Mouse (Mus musculus): ENCODE data around the gene Anks6. TPM values are rescaled to one million over a fixed set of nuclear protein-coding genes. Genes with fewer than 3 reads are reported as not detected.
"Not testable (repeated sequence)": the region's sequence is repeated elsewhere in the genome, so short reads cannot be mapped to it uniquely, and the experiment has no call there.

Gene Anks6
- total RNA-seq (2021), result 1 to 10 TPM; 2.3 to 3.0 TPM
- long read RNA-seq, experiment 1, partial matches to known transcripts, result 0 of 2 reads
- long read RNA-seq, experiment 1, other reads (novel, unspliced or antisense), result 1 of 2 reads
- long read RNA-seq, experiment 2, partial matches to known transcripts, result 0 of 2 reads
- long read RNA-seq, experiment 2, other reads (novel, unspliced or antisense), result 2 of 2 reads

DNA sequence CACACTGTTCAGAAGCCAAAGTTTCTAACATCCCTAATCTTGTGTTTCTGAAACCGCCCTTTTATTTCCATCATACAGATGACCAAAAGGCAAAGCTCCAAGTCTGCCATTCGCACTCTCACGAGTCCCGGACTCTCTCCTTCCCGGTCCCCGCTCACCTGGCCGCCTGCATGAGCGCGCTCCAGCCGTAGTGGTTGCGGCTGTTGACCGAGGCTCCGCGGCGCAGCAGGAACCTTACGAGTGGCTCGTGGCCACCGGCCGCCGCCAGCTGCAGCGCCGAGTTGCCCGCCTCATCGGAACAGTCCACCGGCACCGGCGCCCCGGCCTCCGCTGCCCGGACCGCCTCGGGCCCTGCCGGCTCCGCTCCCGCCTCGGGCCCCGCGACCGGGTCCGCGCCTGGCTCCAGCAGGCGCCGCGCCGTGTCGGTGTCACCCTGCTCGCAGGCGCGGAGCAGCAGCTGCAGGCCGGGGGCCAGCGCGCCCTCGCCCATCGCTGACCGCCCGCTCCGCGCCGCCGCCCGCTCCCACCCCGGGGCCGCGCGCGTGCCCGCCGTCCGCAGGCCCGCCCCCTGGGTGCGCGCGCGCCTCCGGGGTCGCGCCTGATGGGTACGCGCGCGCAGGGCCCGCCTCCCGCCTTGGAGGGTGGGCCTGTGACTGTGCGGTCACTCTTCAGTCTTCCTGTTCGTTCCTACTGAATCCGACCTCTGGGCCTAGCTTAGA, at the start of gene Anks6:
Gene Anks6, minus strand, starts transcription at position 637 of the 719 bp plus-strand sequence.
- DNase-seq, result peak; percentile 85 to 86

DNA sequence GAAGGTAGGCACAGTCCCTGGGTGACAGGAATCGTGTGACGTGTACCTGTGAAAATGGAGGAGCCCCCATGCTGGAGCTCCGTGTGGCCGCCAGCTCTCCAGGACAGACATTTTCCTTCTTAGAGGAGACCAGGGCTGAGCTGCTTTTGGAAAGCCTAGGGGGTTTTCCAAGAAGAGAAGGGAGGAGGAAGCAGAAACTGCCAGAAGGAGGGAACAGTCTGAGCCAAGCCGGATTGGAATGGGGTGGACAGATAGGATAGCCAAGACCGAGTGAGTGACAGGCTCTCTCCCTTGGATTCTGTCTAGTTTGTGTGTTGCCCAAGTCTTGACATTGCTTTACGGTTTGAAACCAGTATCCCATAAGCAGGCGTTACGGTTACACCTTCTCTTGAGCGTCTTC, 46.3 kb upstream of the Anks6 start:
- DNase-seq, result peak; percentile 34 to 49

DNA sequence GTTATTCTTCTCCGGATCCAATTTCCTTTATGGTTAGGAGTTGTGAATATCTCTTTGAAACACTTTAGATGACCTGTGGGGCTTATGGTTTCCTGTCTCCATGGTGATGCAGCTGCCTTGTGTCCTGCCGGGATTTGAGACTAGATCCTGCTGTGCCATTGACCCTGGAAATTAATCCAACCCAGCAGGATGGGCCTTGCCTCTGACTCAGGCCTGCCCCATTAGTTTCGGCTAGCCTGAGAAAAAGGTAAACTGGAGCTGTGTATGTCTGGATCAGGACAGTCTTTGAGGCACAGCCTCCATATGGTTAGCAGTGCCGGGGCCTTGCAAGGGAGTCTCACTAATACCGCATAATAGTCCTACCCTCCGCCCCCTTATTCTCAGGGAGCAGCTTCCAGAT, 36.4 kb upstream of the Anks6 start:
- DNase-seq, result no peak

DNA sequence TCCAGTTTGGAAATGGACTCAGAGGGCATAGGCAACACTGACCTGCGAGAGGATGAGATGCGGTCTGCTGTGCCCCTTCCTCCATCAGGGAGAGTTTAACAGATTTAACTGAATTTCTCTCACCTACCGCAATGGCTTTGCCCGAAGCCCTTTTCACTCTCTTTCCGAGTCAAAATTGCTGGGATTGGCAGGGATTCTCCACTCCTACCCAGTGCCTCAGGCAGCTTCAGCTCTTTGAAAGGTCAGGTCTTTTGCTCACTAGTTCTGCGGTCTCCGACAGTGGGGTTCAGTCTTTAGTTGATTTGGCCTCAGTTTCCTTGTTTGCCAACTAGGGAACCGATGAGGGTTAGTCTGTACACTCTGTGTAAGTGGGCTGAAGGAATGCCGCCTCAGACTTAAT, 35.9 kb upstream of the Anks6 start:
- no peak for DNase-seq

DNA sequence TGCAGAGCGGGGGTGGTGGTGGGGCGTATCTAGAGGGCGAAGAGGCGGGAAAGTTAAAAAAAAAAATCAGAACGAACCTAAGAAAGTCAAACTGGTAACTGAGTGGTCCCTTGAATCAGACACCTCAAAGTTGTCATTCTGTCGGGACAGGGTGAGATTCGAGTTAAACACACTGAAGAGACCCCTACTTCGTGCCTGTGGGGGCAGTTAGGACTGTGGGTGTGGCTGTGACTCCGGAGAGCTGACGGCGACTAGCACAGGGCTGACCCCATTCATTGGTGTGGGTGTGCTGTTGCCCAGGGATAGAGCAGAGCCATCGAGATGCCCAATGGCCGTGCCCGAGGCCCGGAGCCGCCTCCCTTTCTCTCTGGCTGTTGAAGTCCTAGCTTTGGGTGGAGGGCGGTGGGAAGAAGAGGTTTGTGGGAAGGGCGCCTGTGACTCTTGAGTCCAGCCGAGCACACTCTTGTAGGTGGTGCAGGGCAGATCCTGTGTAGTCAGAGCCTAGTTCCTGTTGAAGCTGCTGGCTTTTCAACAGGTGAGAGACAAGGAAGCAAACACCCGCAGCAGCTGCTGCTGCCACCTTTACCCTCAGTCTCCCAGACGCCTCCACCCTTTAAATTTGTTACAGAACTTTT, 35.3 kb upstream of the Anks6 start:
- DNase-seq, result no peak

DNA sequence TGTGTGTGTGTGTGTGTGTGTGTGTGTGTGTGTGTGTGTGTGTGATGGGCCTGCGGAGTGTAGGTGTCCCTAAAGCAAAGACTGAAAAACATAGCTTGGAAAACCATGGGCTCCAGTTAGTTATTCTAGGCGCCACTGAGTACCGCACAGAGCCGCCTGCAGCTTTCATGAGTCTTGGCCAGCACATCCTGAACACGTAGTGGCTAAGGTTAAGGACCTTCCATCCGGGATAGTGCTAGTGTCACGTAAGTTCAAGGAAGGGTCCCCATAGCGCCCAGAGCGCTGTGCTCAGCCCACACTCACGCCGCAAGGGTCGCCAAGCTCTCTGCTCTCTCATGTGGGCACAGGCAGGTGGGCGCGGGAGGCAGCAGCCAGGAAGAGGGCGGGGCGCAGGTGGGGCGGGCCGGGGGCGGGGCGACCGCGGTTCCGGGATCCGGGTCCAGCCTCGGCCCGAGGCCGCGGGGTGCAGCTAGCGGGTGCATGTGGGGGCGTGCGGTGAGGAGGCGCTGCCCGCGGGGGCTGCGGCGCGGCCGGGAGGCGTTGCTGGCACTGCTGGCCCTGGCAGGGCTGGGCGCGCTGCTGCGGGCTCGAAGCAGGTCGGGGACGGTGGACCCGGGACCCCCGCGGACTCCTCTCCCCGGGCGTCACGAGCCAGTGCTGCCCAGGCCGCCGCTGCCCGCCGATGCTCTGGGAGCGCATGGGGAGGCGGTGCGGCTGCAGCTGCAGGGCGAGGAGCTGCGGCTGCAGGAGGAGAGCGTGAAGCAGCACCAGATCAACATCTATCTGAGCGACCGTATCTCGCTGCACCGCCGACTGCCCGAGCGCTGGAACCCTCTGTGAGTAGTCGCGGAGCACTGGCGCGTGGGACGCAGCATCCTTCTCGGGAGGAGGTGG, 34.5 kb upstream of the Anks6 start, which contains the start of gene Galnt12:
Gene Galnt12, plus strand, starts transcription at position 417 of the 894 bp plus-strand sequence.
- peak; percentile 14 to 16 for DNase-seq

DNA sequence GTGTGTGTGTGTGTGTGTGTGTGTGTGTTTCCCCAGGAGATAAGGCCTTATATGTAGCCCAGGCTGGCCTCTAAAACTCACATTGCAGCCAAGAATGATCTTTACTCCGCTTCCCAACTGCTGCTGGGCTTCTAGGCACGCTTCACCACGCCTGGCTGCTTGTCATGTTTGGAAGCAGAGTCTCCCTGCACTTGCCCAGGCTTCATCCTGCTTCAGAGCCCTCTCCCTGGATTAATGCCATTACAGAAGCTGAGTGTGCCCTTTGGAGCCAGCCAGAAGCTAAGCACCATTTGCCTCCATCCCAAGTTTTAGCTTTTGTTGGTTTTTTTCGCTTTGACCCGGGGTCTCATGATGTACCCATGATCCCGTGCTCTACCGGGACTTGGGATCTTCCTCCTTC, 31.4 kb upstream of the Anks6 start:
- no peak for DNase-seq

DNA sequence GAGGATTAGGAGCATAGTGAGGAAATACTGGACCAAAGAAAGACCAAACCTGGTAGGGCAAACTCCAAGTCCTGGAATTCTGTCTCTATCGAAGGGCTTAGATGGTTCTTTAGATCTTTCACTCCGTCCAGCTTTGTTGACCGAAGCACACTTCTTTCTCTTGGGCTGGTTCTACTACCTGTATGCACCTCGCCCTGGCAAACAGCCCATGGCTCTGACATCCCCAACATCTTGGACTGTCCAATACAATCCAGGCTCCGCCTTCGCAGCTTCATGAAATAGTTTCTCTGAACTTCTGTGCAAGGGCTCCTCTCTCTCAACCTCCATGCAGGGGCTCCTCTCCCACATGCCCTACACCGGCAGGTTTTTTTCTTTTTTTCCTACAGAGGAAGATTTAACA, 26.6 kb upstream of the Anks6 start:
- no peak for DNase-seq

DNA sequence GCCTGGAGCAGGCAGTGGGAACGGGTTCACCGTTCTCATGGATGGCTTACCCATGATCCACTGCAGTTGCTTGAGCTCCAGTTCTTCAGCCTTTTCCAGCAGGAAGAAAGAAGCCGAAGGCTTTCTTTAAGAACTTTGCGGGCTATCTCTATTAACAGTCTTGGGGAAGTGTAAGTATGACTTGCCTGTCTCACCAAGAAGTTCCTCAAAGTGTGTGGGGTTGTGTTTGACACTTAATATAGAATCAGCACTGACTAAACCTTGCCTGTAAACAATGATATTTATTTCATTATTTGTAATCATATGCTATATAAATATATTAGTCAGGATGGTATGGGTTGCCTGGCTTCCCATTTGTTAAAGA, 23.4 kb upstream of the Anks6 start:
- no peak for DNase-seq

DNA sequence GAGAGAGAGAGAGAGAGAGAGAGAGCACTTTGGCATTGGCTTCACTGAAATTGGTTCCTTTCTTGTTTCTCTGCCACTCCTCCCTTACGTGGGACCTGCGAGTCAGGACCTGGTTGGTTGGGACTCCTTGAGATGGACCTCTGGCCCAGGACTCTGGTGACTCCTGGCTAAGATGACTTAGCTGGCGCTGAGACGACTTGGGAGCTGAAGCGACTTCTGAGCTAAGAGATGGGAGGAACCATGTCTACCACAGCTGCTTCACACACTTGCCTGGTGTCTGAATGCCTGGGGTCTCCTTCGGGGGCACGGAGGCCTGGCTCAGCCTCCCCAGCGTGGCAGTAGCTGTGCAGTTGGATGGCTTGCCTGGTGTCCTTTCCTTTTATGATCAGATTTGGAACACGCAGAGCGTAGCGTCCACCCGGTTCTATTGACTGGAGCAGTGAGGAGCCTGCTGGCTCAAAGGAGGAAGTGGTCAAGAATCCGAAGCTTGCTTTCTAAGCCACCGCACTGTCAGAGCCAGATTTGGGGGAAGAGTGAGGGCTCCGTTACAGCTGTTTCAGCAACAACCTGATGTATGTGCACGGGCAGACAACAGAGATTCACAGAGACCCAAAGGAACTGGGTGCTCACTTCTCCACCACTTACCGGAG, 22.9 kb upstream of the Anks6 start:
- DNase-seq, result peak in 1 of 2 experiments; percentile 35

DNA sequence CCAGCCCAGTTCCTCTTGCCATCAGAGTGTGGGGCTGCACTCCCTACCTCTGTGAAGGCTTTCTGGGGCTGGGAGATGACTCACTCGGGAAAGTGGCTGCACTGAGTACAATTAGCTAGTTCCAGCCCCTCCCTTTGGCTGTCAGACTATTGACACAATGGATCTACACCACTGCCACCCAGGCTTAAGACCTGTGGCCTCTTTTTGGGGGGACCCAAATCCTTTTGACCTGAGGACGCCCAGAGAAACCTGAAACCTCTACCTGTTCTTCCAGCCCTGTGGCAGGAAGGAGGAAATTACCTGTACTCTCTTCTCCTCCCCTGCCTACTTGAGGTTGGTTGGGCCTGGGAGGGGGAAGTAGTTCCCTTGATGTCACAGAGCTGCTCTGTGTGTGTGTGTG, 17.8 kb upstream of the Anks6 start:
- DNase-seq, result no peak

DNA sequence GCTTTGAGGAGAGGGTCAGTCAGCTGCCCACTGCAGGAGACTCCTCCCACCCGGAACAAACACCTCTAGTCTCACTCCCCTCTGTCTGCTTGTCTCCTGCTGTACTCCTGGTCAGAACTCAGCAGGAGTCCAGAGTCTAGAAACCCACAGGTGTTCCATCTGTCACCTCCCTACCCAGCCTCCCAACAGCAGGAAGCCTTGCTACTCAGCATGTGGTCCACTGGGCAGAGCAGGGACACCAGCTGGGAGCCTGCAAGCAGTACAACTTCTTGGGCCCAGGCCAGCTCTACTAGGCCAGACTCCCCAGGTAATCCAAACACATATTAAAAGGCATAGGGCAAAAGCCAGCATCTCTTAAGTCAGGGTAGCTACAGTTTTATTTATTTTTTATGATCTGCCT, 3.7 kb upstream of the Anks6 start:
- no peak for DNase-seq

DNA sequence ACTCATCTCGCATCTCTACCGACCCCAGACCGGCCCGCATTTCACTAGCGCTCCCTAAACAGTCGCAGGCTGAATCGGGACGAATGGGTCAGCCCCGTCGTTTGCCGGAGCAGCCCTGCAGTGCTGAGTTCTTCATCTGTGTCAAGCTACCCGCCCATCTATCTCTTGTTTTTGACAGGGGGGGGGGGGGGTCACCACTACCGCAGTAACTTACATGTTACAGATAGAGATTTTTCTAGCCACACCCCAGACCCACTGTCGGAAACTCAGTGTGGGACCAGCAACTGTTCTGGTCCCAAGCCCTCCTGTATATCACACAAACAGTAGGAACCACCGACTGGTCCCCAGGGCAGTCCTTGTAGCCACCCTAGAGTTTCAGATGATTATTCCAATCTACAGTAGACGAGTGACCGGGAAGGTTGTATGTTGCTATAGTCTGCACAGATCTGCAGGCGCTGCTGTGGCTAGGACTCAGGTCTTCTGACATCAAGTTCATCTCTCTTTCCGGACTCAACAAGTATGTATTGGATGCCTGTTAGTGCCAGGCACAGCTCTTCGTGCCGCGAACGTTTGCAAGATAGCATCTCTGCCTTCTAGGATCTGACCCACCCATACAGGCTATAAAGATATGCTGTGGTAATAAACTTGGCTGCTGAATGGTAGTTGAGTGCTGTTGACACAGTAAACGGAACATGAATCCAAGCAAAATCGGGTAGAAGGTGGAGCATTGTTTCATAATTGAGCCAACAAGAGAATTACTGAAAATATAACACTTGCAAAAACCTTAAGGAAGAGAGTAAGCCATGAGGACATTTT, 491 bp upstream of the Anks6 start:
- peak in 1 of 2 experiments; percentile 20 for DNase-seq

DNA sequence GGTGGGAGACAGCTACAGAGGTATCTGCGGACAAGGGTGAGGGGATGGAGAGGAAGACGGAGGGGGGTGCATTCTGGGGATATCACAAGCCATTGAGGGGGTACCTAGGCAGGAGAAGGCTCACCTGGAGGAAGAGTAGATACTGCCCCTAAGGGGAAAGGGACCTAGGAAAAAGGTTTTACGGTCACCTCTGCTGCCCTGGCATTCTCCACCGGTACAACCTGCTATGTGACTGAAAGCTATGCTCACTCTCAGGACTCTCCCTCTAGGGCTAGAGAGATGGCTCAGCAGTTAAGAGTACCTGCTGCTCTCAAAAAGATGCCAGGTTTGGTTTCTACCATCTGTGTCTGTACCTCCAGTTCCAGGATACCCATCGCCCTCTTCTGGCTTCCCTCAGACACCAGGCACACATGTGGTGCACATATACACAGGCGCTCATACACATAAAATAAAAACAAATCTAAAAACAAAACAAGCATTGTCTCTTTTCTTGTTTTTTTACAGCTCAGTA, 1.6 kb downstream of the Anks6 start:
- DNase-seq, result no peak

DNA sequence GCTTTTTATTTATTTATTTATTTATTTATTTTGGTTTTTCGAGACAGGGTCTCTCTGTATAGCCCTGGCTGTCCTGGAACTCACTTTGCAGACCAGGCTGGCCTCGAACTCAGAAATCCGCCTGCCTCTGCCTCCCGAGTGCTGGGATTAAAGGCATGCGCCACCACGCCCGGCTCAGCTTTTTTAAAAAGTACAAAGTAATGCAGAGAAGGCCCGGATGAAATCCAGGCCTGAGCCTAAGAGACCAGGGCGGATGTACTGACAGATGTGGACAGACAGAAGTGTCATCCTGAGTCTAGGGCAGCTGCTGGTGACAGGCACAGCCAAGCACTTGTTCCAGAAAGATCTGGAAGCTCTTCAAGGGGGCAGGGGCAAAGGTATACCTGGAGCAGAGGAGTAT, 2.1 kb downstream of the Anks6 start:
- not testable (repeated sequence) for DNase-seq

DNA sequence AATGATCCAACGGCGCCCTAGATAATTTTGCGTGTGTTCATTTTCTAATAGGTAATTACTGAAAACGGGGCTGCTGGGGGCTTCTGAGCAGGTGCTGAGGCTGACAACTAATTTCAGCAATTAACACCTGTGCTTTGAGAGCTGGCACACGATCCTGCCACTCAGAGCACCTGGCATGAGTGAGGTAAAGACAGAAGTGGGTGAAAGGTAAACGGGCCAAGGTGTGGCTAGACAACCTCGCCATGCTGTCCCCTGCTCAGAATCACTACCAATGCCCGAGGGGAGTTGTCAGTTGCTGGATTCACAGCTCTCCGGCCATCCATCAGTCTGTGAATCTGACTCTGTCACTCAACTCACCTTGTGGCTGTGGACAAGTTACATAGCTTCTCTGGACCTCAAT, 5.3 kb downstream of the Anks6 start:
- no peak for DNase-seq

DNA sequence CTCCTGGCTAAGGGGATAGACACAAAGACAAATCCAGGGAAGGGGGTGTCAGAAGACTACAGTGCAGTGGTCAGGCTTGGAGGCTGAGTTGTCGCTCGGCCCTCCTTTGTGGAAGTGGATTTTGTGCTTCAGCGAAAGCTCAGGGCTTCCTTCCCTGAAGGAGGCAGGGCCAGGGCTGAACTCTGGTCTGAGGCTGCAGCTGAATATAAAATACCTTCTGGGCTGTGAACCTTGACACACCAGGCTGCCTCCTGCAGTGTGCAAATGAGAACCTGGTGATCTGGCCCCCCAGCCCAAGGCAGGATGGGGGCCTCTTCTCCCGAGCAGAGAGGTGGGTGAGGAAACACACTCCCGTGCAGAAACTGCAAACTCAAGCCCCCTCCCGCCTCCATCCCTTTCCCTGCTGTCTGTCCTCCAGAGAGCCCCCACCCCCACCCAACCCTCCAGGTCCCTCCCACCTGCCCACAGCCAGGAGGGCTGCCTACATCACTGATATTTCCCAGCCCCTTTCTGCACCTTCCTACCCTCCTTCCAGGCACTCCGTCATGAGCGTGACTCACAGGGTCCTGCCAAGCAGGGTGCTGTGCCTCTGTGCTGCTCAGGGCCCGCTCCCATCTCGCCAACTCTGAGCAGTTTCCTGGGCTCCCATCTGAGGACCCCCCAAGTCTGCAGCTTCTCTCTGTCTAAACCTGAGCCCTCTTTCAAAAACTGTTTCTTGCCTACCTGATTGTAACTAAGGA, 6.4 kb downstream of the Anks6 start:
- no peak for DNase-seq

DNA sequence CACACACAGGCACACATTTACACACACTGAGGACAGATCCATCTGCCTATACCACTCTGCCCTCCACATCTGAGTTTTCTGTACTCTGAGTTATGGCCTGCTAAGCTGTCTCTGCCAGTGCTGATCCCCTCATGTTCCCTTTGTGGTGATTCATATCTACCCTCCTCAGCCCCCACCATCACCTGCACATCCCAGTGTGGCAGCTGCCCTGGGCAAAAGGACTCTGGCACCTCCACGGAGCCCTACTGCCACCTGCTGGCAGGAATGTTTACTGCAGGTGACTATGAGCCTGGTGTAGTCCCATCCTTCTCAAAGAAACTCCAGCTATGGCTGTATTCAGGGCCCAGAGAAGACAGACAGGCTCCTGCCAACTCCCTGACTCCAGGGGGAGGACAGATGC, 7.1 kb downstream of the Anks6 start:
- DNase-seq, result peak; percentile 82 to 95

DNA sequence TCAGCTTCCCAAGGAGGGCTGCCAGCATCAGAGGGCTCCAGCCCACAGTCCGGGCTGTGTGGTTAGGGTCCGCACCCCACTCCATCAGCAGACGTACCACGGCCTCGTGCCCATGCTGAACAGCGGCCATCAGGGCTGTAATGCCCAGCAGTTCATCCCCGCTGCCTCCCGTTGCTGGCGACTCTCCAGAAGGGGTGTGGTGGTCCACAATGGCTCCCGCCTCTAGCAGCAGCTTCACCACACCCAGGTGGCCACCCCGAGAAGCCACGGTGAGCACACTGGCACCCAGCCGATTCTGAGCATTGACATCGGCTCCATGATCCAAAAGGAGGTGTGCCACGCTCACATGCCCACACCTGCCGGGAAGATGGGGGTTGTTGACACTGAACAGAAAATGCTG, 8.0 kb downstream of the Anks6 start:
- DNase-seq, result no peak

DNA sequence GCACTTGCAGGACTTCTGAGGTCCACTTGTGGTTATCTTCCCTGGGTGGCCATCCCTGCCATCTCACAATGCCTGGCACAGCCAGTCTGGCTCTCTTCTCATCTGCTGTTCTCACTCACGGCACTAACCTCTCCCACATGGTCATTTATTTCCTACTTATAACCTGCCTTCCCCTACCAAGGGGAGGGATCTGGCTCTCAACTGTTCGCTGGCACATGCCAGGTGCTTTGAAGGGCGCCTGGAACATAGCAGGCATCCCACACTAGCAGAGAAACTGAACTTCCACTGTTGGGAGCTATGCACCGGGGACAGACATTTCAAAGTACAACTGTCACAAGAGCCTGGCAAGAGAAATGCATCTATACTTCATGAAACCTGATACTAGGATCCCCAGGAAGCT, 9.5 kb downstream of the Anks6 start:
- no peak for DNase-seq

Measured in heart, adult 18-20 months (tissue).